Mouse (Mus musculus) embryo, embryonic 11.5 days (tissue): ENCODE measurements at regions not wholly inside any gene's neighbourhood (a gene's known extent, or its start where the extent isn't known, plus 50 kb on each side); places are given as distances from the start of the nearest gene placed in this dataset.
"Not testable (repeated sequence)": the region's sequence is repeated elsewhere in the genome, so short reads cannot be mapped to it uniquely, and the experiment has no call there.

Experiments
- DNase-seq: peaks from one replicate; pipeline ENCODE4 v3.0.0-alpha.2; 2012; ENCODE audit warnings: low read depth, low spot score

GRCm38 (mm10) chr1:107677404-107677803 is 87.6 kb downstream of the Serpinb8 start:
- no peak for DNase-seq

- DNase-seq: no peak
Observed at GRCm38 (mm10) chr1:107696858-107697257, 107.1 kb downstream of the Serpinb8 start.

GRCm38 (mm10) chr1:107706108-107706548 is 116.3 kb downstream of the Serpinb8 start:
- DNase-seq: no peak

GRCm38 (mm10) chr1:107708601-107709000 is 118.8 kb downstream of the Serpinb8 start:
- no peak for DNase-seq

- no peak for DNase-seq
Observed at GRCm38 (mm10) chr1:107714869-107715268, 125.1 kb downstream of the Serpinb8 start.

- no peak for DNase-seq
Observed at GRCm38 (mm10) chr1:107719304-107719703, 129.5 kb downstream of the Serpinb8 start.

- DNase-seq: no peak
Observed at GRCm38 (mm10) chr1:107728113-107728839, 138.5 kb downstream of the Serpinb8 start.

GRCm38 (mm10) chr1:107765307-107765706 is 175.5 kb downstream of the Serpinb8 start:
- no peak for DNase-seq

GRCm38 (mm10) chr1:107767198-107767947 is 177.6 kb downstream of the Serpinb8 start:
- DNase-seq: no peak

- DNase-seq: no peak
Observed at GRCm38 (mm10) chr1:107772967-107773366, 183.2 kb downstream of the Serpinb8 start.

GRCm38 (mm10) chr1:107783079-107783478 is 193.3 kb downstream of the Serpinb8 start:
- no peak for DNase-seq

GRCm38 (mm10) chr1:107805823-107806222 is 216.0 kb downstream of the Serpinb8 start:
- no peak for DNase-seq

- DNase-seq: not testable (repeated sequence)
Observed at GRCm38 (mm10) chr1:107807367-107807766, 217.6 kb downstream of the Serpinb8 start.

- no peak for DNase-seq
Observed at GRCm38 (mm10) chr1:107811136-107811535, 221.3 kb downstream of the Serpinb8 start.

- no peak for DNase-seq
Observed at GRCm38 (mm10) chr1:107811859-107812258, 222.1 kb downstream of the Serpinb8 start.

GRCm38 (mm10) chr1:107837877-107838276 is 248.1 kb downstream of the Serpinb8 start:
- DNase-seq: no peak

- DNase-seq: no peak
Observed at GRCm38 (mm10) chr1:107852386-107852785, 262.6 kb downstream of the Serpinb8 start.

GRCm38 (mm10) chr1:107853001-107853400 is 263.2 kb downstream of the Serpinb8 start:
- no peak for DNase-seq

- DNase-seq: no peak
Observed at GRCm38 (mm10) chr1:107897743-107898437, 308.1 kb downstream of the Serpinb8 start.

- DNase-seq: no peak
Observed at GRCm38 (mm10) chr1:107899261-107899660, 309.5 kb downstream of the Serpinb8 start.

GRCm38 (mm10) chr1:107900449-107900848 is 310.6 kb downstream of the Serpinb8 start:
- no peak for DNase-seq

GRCm38 (mm10) chr1:107900913-107901312 is 311.1 kb downstream of the Serpinb8 start:
- no peak for DNase-seq
